Mouse (Mus musculus): ENCODE measurements around the gene Hist1h2ac. TPM values are rescaled to one million over a fixed set of nuclear protein-coding genes. Genes with fewer than 3 reads are reported as not detected.

Hist1h2ac gene
- total and polyA plus RNA-seq, 3 experiments = 0.57 to 1.6 (median 1.3) TPM

DNA sequence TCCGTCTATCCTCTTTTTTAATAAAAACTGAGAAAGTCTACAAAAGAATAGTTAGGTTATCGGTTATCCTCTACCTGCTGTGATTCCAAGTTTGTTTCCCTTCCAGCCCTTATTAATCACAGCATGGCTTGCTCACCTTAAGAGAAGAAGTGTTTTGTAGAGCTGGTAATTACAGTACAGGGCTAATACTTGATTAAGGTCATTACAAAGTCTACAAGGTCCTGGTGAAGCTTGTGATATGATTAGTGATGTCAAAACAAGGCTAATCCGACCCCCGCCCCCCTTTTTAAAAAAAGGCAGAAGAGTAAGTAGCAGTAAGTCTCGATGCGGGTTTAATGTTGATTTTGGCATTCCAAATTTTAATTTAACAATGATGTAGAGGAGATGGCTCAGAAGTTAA lies 15.2 kb upstream of the Hist1h2ac start:
- 62% methylated on average over 6 of the region's 6 CpGs for WGBS
- no peaks in the 10 kb centered on the region for H3K36me3 ChIP-seq (ENCODE audit: control insufficient read depth, insufficient read depth, low read length)
- intact Hi-C loops (cut with DNase I) = loop anchor here (1.0 to 10.0 kb wide), 7 partner anchors 14 to 1984 kb away; partner anchors contain the start of genes Hist1h1e, Hist1h2ah, Hist1h2ai and Hist1h2bc
- no peak overlapping the region for H3K4me3 ChIP-seq
- no peak overlapping the region for H3K9ac ChIP-seq (ENCODE audit: low read depth, low read length)
- no peaks in the 10 kb centered on the region for H3K27me3 ChIP-seq (ENCODE audit: control insufficient read depth, insufficient read depth, low read length)
- H3K27ac ChIP-seq = peak overlapping the region; percentile 73
- peaks cover 2% of the 10 kb centered on the region; the same call in 1 of the 2 replicates for H3K4me1 ChIP-seq (ENCODE audit: control insufficient read depth, insufficient read depth, low read length)
- no peak for TF ChIP-seq POLR2A (IDR thresholded peaks at IDR 0.05; ENCODE audit: insufficient read depth, low read depth, low read length)
- TF ChIP-seq EP300 (IDR thresholded peaks at IDR 0.05; ENCODE audit: insufficient read depth, low read depth, low read length) = no peak
- no peak for TF ChIP-seq CTCF (IDR thresholded peaks at IDR 0.05)
- no peaks in the 10 kb centered on the region for H3K79me2 ChIP-seq (replicated peaks; ENCODE audit: control insufficient read depth, insufficient read depth, low read length)
- DNase-seq = no peak

- WGBS = under 1% methylated on average over 21 of the region's 22 CpGs
- Histone ChIP-seq H3K36me3 (ENCODE audit: control insufficient read depth, insufficient read depth, low read length) (no peaks in the 10 kb centered on the region), H3K9ac (ENCODE audit: low read depth, low read length) (peak within 1 kb of the TSS; percentile 37), H3K79me2 (replicated peaks; ENCODE audit: control insufficient read depth, insufficient read depth, low read length) (no peaks in the 10 kb centered on the region), H3K4me1 (ENCODE audit: control insufficient read depth, insufficient read depth, low read length) (peaks cover 2% of the 10 kb centered on the region; the same call in 1 of the 2 replicates), H3K27me3 (ENCODE audit: control insufficient read depth, insufficient read depth, low read length) (no peaks in the 10 kb centered on the region), H3K4me3 (peak within 1 kb of the TSS; percentile 46), H3K27ac (peak within 1 kb of the TSS; percentile 73)
- peak; percentile 98 to 99 for DNase-seq
- TF ChIP-seq CTCF (IDR thresholded peaks at IDR 0.05) (no peak), EP300 (IDR thresholded peaks at IDR 0.05; ENCODE audit: insufficient read depth, low read depth, low read length) (peak; percentile 100), POLR2A (IDR thresholded peaks at IDR 0.05; ENCODE audit: insufficient read depth, low read depth, low read length) (peak; percentile 100)
- intact Hi-C loops (cut with DNase I) = loop anchor here (1.0 to 10.0 kb wide), 7 partner anchors 13 to 1983 kb away; partner anchors contain the start of genes Hist1h1e, Hist1h2ah, Hist1h2ai and Hist1h2bc
Observed at GRCm38 (mm10) chr13:23698300-23698693, 14.5 kb upstream of the Hist1h2ac start, which contains the start of gene Hist1h4c. Gene Hist1h4c, minus strand, starts transcription at chr13:23698454.

DNA sequence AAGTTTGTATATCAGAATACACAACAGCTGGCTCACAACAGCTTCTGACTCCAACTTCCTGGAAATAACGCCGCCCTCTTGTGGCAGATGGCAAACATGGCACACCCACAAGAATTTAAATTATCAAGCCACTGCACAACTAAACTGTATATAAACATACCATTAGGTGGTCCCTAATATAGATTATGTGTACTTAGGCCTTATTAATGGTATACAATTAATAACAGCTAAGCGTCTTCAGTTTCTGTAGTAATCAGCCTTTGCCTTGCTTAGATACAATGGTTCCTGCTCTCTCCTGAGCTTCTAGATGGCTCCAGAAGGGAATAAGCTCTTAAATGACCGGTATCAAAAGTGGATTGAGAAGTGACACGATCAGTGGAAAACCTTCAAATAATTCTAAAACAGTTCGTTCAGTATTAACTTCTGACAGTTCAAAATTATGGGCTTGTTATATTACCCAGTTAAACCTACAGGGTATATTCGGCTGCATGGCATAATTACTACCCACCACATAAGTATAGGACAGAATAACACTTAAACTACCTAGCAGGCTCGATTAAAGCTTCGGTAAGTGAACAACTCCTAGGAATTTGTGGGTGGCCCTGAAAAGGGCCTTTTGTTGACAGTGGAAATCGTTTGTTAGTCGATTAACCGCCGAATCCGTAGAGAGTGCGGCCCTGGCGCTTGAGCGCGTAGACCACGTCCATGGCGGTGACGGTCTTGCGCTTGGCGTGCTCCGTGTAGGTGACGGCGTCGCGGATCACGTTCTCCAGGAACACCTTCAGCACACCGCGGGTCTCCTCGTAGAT lies 13.9 kb upstream of the Hist1h2ac start:
- Histone ChIP-seq H3K27me3 (ENCODE audit: control insufficient read depth, insufficient read depth, low read length) (no peaks in the 10 kb centered on the region), H3K4me3 (peak overlapping the region; percentile 46), H3K4me1 (ENCODE audit: control insufficient read depth, insufficient read depth, low read length) (peaks cover 2% of the 10 kb centered on the region; the same call in 1 of the 2 replicates), H3K9ac (ENCODE audit: low read depth, low read length) (peak overlapping the region; percentile 37), H3K27ac (peak overlapping the region; percentile 73), H3K79me2 (replicated peaks; ENCODE audit: control insufficient read depth, insufficient read depth, low read length) (no peaks in the 10 kb centered on the region), H3K36me3 (ENCODE audit: control insufficient read depth, insufficient read depth, low read length) (no peaks in the 10 kb centered on the region)
- no peak for DNase-seq
- TF ChIP-seq POLR2A (IDR thresholded peaks at IDR 0.05; ENCODE audit: insufficient read depth, low read depth, low read length) (0 out of 2 replicates have a peak, but pooled peaks have one; percentile 4), EP300 (IDR thresholded peaks at IDR 0.05; ENCODE audit: insufficient read depth, low read depth, low read length) (no peak), CTCF (IDR thresholded peaks at IDR 0.05) (peak; percentile 87)
- under 1% methylated on average over 27 of the region's 32 CpGs for WGBS
- intact Hi-C loops (cut with DNase I) = loop anchor here (1.0 to 10.0 kb wide), 7 partner anchors 13 to 1983 kb away; partner anchors contain the start of genes Hist1h1e, Hist1h2ah, Hist1h2ai and Hist1h2bc

- H3K27me3 ChIP-seq (ENCODE audit: control insufficient read depth, insufficient read depth, low read length) = no peaks in the 10 kb centered on the region
- TF ChIP-seq POLR2A (IDR thresholded peaks at IDR 0.05; ENCODE audit: insufficient read depth, low read depth, low read length) (no peak), CTCF (IDR thresholded peaks at IDR 0.05) (no peak), EP300 (IDR thresholded peaks at IDR 0.05; ENCODE audit: insufficient read depth, low read depth, low read length) (no peak)
- H3K36me3 ChIP-seq (ENCODE audit: control insufficient read depth, insufficient read depth, low read length) = no peaks in the 10 kb centered on the region
- no peak overlapping the region for H3K9ac ChIP-seq (ENCODE audit: low read depth, low read length)
- peaks cover under 1% of the 10 kb centered on the region; the same call in 1 of the 2 replicates for H3K4me1 ChIP-seq (ENCODE audit: control insufficient read depth, insufficient read depth, low read length)
- H3K79me2 ChIP-seq (replicated peaks; ENCODE audit: control insufficient read depth, insufficient read depth, low read length) = no peaks in the 10 kb centered on the region
- no peak for DNase-seq
- WGBS = 52% methylated on average over 15 of the region's 15 CpGs
- no peak overlapping the region for H3K27ac ChIP-seq
- intact Hi-C loops (cut with DNase I) = loop anchor here (5.0 to 10.0 kb wide), 3 partner anchors 264 to 1981 kb away; partner anchors contain the start of genes Hist1h2ah, Hist1h2ai, Hist1h2bk and Hist1h2bl
- H3K4me3 ChIP-seq = no peak overlapping the region
Observed at GRCm38 (mm10) chr13:23696061-23696474, 12.3 kb upstream of the Hist1h2ac start.

GRCm38 (mm10) chr13:23695514-23695913 lies 11.8 kb upstream of the Hist1h2ac start, which contains the start of gene Hist1h1t:
Gene Hist1h1t, plus strand, starts transcription at chr13:23695814.
- H3K27ac ChIP-seq = no peak within 1 kb of the TSS
- H3K9ac ChIP-seq (ENCODE audit: low read depth, low read length) = no peak within 1 kb of the TSS
- WGBS = 48% methylated on average over 13 of the region's 13 CpGs
- no peaks in the 10 kb centered on the region for H3K79me2 ChIP-seq (replicated peaks; ENCODE audit: control insufficient read depth, insufficient read depth, low read length)
- TF ChIP-seq POLR2A (IDR thresholded peaks at IDR 0.05; ENCODE audit: insufficient read depth, low read depth, low read length) = no peak
- no peak for TF ChIP-seq CTCF (IDR thresholded peaks at IDR 0.05)
- TF ChIP-seq EP300 (IDR thresholded peaks at IDR 0.05; ENCODE audit: insufficient read depth, low read depth, low read length) = no peak
- H3K4me3 ChIP-seq = no peak within 1 kb of the TSS
- no peaks in the 10 kb centered on the region; the same call in 1 of the 2 replicates for H3K4me1 ChIP-seq (ENCODE audit: control insufficient read depth, insufficient read depth, low read length)
- H3K36me3 ChIP-seq (ENCODE audit: control insufficient read depth, insufficient read depth, low read length) = no peaks in the 10 kb centered on the region
- DNase-seq = no peak
- intact Hi-C loops (cut with DNase I) = loop anchor here (5.0 to 10.0 kb wide), 3 partner anchors 263 to 1981 kb away; partner anchors contain the start of genes Hist1h2ah, Hist1h2ai, Hist1h2bk and Hist1h2bl
- H3K27me3 ChIP-seq (ENCODE audit: control insufficient read depth, insufficient read depth, low read length) = no peaks in the 10 kb centered on the region

All from heart, adult 2 months (tissue).